Mouse (Mus musculus) T-helper 17 cell (primary cell): ENCODE measurements around the gene Xrcc6.

ENCODE experiments used
- in situ Hi-C, 2 experiments: fragments of 300-600 bp; cut with MboI, MseI; formaldehyde crosslinking; loops; 1 replicate in 1 of 2; 2 replicates in 1 of 2; pipeline ENCODE4 v1.15.1; 2025; ENCODE audit warnings: high pct_unique_total_duplicates in 2 of 2

The Xrcc6 gene

GRCm38 (mm10) chr15:82016830-82017229 lies 29.2 kb downstream of the Xrcc6 start:
- in situ Hi-C loops: no loop called here

DNA sequence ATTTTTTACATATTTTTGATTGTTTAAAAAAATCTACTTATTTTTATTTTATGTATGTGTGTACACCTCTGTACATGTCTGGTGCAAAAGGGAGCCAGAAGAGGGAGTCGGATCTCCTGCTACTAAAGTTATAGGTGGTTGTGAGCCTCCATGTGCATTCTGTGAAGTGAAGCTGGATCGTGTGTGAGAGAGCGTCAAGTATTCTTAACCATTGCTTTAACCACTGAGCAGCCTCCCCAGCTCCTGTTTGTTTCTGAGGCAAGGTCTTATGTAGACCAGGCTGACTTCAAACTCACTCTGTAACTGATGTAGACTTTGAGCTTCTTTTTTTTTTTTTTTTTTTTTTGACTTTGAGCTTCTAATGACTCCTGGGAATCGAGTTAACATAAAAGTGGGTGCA lies 29.8 kb downstream of the Xrcc6 start:
- in situ Hi-C loops: no loop called here

- in situ Hi-C loops: no loop called here
Observed at GRCm38 (mm10) chr15:82019288-82019687, 31.7 kb downstream of the Xrcc6 start.

GRCm38 (mm10) chr15:82022535-82023088 lies 35.0 kb downstream of the Xrcc6 start:
- in situ Hi-C loops: no loop called here

- in situ Hi-C loops: no loop called here
Observed at GRCm38 (mm10) chr15:82023965-82024635, 36.5 kb downstream of the Xrcc6 start.

GRCm38 (mm10) chr15:82027276-82027675 lies 39.6 kb downstream of the Xrcc6 start:
- in situ Hi-C loops: no loop called here

- in situ Hi-C loops: no loop called here
Observed at GRCm38 (mm10) chr15:82027726-82028125, 40.1 kb downstream of the Xrcc6 start.

- in situ Hi-C loops: no loop called here
Observed at GRCm38 (mm10) chr15:82032386-82032785, 44.8 kb downstream of the Xrcc6 start.

DNA sequence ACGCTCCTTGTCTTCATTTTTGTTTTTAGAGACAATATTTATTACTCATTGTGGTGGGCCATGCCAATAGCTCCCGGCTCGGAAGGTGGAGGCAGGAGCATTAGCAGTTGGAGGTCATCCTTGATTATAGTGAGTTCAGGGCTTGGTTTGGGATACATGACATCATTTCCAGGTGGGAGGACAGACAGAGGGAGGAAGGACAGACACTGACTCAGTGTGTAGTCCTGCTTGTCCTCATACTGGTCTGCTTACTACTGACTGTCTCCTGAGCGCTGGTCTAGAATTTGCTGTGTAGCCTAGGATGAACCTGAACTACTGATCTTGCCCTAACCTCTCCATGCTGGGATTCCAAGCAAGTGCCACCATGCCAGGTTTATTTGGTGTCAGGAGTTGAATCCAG lies 46.1 kb downstream of the Xrcc6 start, which contains the start of gene Desi1:
Gene Desi1 (minus strand): TSS at position 101 of the 400 bp plus-strand sequence.
- in situ Hi-C loops: no loop called here

- in situ Hi-C loops: no loop called here
Observed at GRCm38 (mm10) chr15:82035904-82036689, 48.5 kb downstream of the Xrcc6 start.

DNA sequence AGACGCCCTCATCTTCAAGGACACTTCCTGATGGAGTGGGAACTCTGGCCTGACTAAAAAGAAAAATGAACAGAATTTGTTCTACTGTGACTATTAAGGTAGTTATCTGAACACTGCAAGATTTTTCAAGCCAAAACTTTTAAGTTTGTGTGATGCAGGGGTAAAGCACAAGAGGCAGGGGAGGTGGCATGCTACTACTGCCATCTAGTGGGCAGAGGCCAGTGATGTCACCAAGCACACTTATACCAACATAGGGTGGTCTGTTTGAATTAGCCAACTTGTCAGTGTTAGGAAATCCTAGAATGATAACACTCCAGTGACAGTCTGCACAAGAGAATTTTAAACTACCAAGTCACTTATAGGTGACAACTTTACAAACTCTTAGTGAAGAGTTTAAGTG lies 53.0 kb downstream of the Xrcc6 start:
- in situ Hi-C loops: no loop called here

DNA sequence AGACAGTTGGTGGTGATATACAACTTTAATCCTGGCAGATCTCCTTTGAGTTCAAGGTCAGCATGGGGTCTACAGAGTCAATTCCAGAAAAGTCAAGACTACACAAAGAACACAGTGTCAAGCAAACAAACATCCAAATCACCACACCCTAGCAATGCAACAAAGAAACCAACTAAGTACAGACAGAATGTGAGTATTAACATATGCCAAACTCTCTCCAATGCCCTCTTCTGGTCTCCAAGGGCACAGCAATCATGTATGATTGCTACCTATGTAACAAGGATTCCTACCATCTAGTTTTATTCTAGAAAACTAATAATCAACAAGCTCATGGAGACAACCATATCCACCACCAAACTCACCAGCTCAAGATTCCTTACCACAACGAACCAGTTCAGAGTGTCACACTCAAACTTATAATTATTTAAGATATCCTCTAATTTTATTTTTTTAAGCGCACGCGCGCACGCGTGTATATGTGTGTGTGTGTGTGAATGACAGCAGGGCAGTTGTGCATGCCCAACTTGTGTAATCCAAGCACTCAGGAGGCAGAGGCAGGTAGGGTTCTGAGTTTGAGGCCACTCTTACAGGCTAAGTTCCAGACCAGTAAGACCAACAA lies 56.6 kb downstream of the Xrcc6 start:
- in situ Hi-C loops: no loop called here

- in situ Hi-C loops: loop anchor here in 1 of 2 experiments (5.0 kb wide), 1 partner anchor 84 kb away; the partner anchor contains the start of gene Pmm1
Observed at GRCm38 (mm10) chr15:82046246-82046891, 58.7 kb downstream of the Xrcc6 start.

DNA sequence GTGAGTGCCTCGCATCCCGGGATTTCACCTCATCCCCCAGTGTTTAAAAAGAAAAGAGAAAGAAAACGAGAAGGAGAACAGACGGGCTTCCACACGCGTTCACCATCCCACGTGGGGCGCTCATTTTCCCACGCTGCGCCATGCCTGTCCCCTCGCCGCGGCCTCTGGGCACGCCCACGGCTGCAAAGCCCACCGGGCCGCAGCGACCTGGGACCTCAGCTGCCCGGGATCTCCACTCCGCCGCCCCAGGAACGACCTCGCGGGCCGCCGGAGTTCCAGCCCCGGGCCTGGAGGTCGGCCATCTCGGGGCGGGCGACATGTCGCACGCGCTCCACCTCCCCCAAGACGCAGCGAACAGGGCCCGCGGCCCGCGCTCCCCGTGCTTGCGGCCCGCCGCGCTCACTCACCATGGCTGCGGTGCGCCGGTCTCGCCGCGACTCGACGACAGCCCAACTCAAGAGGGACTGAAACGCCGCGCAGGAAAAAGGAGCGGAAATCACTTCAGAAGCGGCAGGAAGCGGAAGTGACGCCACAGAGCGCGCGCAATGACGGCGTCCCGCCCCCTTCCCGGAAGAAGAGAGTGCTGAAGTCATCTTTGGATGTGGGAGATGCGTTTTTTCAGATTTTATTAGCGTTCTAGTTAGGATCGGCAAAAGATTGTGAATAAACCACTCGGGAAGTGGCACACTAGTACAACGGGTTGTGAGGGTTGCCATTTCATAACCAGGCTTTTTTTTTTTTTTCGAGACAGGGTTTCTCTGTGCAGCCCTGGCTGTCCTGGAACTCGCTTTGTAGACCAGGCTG lies 59.6 kb downstream of the Xrcc6 start, which contains the start of gene Snu13:
Gene Snu13 (minus strand): TSS at position 519 of the 804 bp plus-strand sequence.
- in situ Hi-C loops: loop anchor here in 1 of 2 experiments (5.0 kb wide), 1 partner anchor 85 kb away; the partner anchor contains the start of gene Pmm1

- in situ Hi-C loops: no loop called here
Observed at GRCm38 (mm10) chr15:82052544-82052943, 64.9 kb downstream of the Xrcc6 start.

DNA sequence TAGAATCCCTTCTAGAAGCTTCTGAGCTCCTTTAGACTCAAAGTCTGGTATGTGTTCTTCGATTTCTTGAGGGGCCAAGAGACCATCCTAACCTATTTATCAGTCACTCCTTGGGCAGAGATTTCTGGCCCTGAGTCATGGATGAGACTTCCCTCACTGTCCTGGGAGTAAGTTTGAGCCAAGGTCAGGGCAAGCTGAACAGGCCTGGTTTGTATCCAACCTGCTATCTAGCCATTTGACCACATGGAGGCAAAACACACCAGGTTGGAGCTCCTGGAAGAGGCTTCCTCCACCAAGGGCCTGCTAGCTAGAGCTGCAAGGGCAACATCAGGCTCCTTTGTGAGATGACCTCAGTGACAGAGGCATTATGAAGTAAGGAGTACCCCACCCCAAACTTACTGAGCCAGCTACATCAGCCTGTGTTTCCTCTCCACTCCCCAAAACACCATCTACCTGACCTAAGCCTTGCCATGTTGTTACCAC lies 71.1 kb downstream of the Xrcc6 start, which contains the start of gene 4930407I10Rik:
Gene 4930407I10Rik (plus strand): TSS at position 433 of the 483 bp plus-strand sequence.
- in situ Hi-C loops: no loop called here

GRCm38 (mm10) chr15:82063909-82064308 lies 76.3 kb downstream of the Xrcc6 start:
- in situ Hi-C loops: loop anchor here in 1 of 2 experiments (10.0 kb wide), 1 partner anchor 171 kb away; no protein-coding TSS in a partner anchor

GRCm38 (mm10) chr15:82065511-82065910 lies 77.9 kb downstream of the Xrcc6 start:
- in situ Hi-C loops: loop anchor here (5.0 to 10.0 kb wide), 3 partner anchors 42 to 169 kb away; no protein-coding TSS in a partner anchor

DNA sequence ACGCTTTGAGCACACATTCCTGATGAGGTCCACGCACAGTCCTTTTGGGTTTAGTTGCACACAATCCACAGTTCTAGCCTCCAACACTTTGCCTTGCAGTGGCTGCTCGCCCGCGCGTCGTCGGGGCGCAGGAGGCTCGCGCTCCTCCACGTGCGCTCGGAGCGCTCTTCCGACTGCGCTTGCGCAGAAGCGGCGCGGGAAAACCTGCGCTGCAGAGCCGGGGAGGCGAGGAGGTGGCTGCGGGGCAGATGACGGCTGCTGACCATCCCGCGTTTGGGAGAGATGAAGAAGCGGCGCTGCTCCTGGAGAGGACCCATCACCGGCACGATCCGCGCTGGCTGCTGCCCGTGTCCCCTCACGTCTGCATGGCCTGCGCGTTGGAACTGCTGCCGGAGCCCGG lies 82.3 kb downstream of the Xrcc6 start, which contains the start of gene Mei1:
Gene Mei1 (plus strand): TSS at position 99 of the 400 bp plus-strand sequence.
- in situ Hi-C loops: loop anchor here (5.0 to 10.0 kb wide), 3 partner anchors 37 to 165 kb away; no protein-coding TSS in a partner anchor
